Comparison of ENCODE assay signal across 35 mouse cellular contexts in genomic region chr11:54976351-54976750, GRCm38 (mm10).
"Had no signal": no experiment of that assay in that cellular context is flagged by ENCODE, and none has a peak within 500 bp of the region (broad histone marks: within the 10 kb centered on the region; RNA-seq: fewer than 3 reads in every experiment).

No protein-coding gene starts in this region.

- DNase-seq: heart, postnatal 10 days; heart, postnatal 14 days; heart, postnatal 36 days; heart, postnatal 4 days; kidney, adult 11 months; kidney, adult 18-20 months; kidney, adult 2 months; kidney, adult 8-10 months; kidney, adult 9 months; kidney, postnatal 10 days; kidney, postnatal 14 days; kidney, postnatal 25 days; kidney, postnatal 36 days; kidney, postnatal 4 days; layer of hippocampus, adult 9-11 months; layer of hippocampus, postnatal 36 days had no signal

- H3K9ac ChIP-seq: heart, embryonic 12.5 days; heart, embryonic 13.5 days; heart, embryonic 15.5 days; hindbrain, embryonic 12.5 days; hindbrain, embryonic 13.5 days; hindbrain, embryonic 14.5 days; hindbrain, embryonic 15.5 days; intestine, embryonic 15.5 days; kidney, embryonic 15.5 days had no signal

- H3K27ac ChIP-seq: heart, embryonic 15.5 days; hindbrain, embryonic 10.5 days; hindbrain, embryonic 12.5 days; hindbrain, embryonic 13.5 days; hindbrain, embryonic 14.5 days; hindbrain, embryonic 15.5 days; hindbrain, postnatal 0 days; intestine, embryonic 15.5 days; kidney, embryonic 15.5 days; kidney, postnatal 0 days; layer of hippocampus, adult 2 months; left cerebral cortex, adult 2 months had no signal

- H3K9me3 ChIP-seq: heart, embryonic 10.5 days; heart, embryonic 12.5 days; heart, embryonic 13.5 days; heart, embryonic 15.5 days; hindbrain, embryonic 10.5 days; hindbrain, embryonic 12.5 days; hindbrain, embryonic 13.5 days; hindbrain, embryonic 15.5 days; intestine, embryonic 15.5 days; kidney, embryonic 15.5 days had no signal

- H3K4me3 ChIP-seq: heart, embryonic 10.5 days; heart, embryonic 12.5 days; heart, embryonic 13.5 days; heart, embryonic 15.5 days; hindbrain, embryonic 10.5 days; hindbrain, embryonic 12.5 days; hindbrain, embryonic 13.5 days; hindbrain, embryonic 15.5 days; intestine, embryonic 15.5 days; kidney, embryonic 15.5 days; layer of hippocampus, adult 2 months; left cerebral cortex, adult 2 months had no signal

- H3K27me3 ChIP-seq: heart, embryonic 12.5 days; heart, embryonic 13.5 days; heart, embryonic 15.5 days; hindbrain, embryonic 12.5 days; hindbrain, embryonic 13.5 days; hindbrain, embryonic 15.5 days; intestine, embryonic 15.5 days; kidney, embryonic 15.5 days had no signal

- H3K4me2 ChIP-seq: heart, embryonic 11.5 days; heart, embryonic 12.5 days; heart, embryonic 13.5 days; heart, embryonic 15.5 days; hindbrain, embryonic 12.5 days; hindbrain, embryonic 13.5 days; hindbrain, embryonic 14.5 days; hindbrain, embryonic 15.5 days; intestine, embryonic 15.5 days; kidney, embryonic 15.5 days had no signal

- ATAC-seq: hindbrain, embryonic 16.5 days; hindbrain, postnatal 0 days; inflammation-experienced regulatory T-cells, adult 6 months; intestine, embryonic 15.5 days; intestine, postnatal 0 days had no signal
